Mouse (Mus musculus) gastrocnemius, postnatal 36 days (tissue): Measurements from ENCODE around the gene Ctf1. TPM values are rescaled to one million over a fixed set of nuclear protein-coding genes. Genes with fewer than 3 reads are reported as not detected.
A peak's percentile ranks its signal among the peaks of the same experiment; 100 is the strongest.
"Not testable (repeated sequence)": the region's sequence is repeated elsewhere in the genome, so short reads cannot be mapped to it uniquely, and the experiment has no call there.

ENCODE experiments used
- DNase-seq, 2 experiments: peaks; one replicate each; pipeline ENCODE4 v3.0.0; 2022
- intact Hi-C: fragments of 180-260 bp; cut with DNase I; formaldehyde crosslinking; loops from one replicate; pipeline ENCODE4 v1.15.1; 2025
- total RNA-seq, 2 experiments: library from RNA; stranded (reverse); gene quantifications; 2 replicates each; pipeline ENCODE4 v1.2.3; 2021

The Ctf1 gene
- total RNA-seq, 2 experiments from 2014 or later = 14.6 to 18.7 TPM

- intact Hi-C loops = no loop called here
- DNase-seq = no peak
These were observed 22.8 kb upstream of the Ctf1 start for GRCm38 (mm10) chr7:127689626-127690280.

DNA sequence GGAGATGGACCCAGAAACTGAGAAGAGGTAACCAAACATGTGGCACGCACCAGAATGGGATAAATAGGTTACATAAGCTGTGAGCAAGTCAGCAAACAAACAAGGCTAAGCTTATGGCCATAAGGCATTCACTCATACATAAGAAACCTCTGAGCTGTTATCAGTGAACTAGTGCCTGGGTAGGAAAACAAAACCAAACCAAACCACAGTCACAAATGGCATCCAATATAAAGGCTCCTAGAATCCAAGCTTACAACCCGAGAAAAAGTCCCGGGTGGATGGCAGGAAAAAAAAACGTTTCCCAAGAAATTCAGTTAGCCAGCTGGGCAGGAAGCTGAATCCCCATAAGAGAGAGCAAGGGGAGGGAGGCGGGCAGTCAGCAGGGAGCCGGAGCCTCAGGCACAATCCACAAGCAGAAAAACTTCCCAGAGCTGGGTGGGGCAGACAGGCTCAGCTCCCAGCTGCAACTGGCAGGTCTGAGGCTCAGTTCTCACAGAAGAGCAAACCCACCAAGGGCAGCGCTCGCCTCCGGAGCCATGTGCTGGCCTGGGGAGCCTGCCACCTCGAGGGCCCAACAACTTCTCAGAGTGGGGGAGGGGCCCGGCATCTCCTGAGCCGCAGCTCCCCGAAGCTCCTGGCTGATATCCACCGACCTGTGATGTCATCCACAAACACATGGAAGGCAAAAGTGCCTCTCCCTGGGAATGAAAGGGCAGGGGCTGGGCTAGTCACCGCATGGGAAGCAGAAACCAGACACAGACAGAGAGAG is 21.1 kb upstream of the Ctf1 start:
- DNase-seq = peak; percentile 79 to 84
- intact Hi-C loops = no loop called here

- intact Hi-C loops = no loop called here
- no peak for DNase-seq
These were observed 19.2 kb upstream of the Ctf1 start for GRCm38 (mm10) chr7:127693290-127693689.

- intact Hi-C loops = not testable (repeated sequence)
These were observed 18.8 kb upstream of the Ctf1 start for GRCm38 (mm10) chr7:127693730-127694129.

DNA sequence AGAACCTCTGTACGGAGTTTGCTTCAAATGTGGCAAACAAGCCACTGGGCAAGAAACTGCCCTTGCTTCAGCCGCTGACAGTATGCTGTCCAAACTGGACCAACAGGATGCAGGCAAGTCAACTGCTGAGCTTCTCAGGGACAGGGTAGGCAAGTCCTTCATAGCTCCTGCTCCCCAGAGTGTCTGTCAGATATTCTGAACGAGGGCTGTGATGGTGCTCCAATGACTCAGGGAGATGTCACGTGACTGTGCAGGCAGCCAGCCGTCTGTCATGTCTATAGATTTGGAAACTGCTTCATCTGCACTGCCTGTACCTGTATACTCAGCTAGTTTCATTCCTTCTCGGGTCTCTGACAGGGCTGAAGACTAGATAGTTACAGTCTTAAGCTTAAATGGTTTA is 13.6 kb upstream of the Ctf1 start:
- DNase-seq = no peak
- intact Hi-C loops = no loop called here

More at GRCm38 (mm10) chr7:127693730-127694129, 18.8 kb upstream of the Ctf1 start:
- not testable (repeated sequence) for DNase-seq

- DNase-seq = no peak
- intact Hi-C loops = no loop called here
These were observed 11.7 kb upstream of the Ctf1 start for GRCm38 (mm10) chr7:127700712-127701331.

DNA sequence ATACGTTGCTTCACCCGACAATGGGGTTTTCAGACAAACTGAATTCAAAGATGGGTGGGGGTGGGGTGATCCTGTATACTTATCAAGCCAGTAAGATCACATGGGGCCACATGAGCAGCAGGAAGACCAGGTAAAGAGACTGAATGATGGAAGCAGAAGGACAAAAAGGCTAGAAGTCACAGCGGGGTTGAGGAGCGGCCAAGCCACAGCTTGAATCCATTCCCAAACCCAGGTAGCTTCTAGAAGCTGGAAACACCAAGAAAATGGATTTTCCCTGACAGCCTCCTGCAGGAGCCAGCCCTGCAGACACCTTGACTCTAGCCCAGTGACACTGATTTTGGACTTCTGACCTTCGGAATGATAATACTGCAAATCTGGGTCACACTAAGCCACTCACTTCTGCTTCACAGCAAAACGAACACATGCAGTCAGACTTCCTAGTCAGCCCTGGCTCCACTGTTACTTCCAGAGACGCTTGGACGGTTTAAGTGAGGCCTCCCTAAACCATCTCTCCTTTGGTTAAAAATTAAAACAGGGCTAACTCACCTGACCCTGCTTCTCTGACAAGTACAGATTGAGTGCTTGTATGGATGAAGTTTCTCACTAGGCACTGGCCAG is 8.9 kb upstream of the Ctf1 start:
- DNase-seq = no peak
- intact Hi-C loops = no loop called here

GRCm38 (mm10) chr7:127704598-127704997 is 7.9 kb upstream of the Ctf1 start:
- intact Hi-C loops = no loop called here
- no peak for DNase-seq

DNA sequence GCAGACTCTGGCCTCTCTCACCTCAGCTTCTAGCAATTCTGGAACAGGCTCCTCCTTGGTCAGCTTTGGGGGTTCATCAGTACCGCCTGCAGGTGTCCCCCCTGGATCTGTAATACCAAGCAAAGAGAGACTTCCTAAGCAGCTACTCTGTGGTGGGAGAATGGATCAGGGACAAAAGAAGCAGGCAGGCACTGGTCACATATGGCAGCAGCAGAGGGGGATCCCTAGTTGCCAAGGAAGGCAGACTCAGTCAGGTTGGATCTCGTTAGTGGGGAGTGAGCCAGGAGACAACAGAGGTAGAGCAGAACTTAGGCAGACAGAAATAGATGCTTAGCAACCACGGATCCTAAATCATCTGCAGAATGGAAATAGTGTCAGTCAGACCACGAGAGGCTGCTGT is 6.8 kb upstream of the Ctf1 start:
- no peak for DNase-seq
- intact Hi-C loops = no loop called here

DNA sequence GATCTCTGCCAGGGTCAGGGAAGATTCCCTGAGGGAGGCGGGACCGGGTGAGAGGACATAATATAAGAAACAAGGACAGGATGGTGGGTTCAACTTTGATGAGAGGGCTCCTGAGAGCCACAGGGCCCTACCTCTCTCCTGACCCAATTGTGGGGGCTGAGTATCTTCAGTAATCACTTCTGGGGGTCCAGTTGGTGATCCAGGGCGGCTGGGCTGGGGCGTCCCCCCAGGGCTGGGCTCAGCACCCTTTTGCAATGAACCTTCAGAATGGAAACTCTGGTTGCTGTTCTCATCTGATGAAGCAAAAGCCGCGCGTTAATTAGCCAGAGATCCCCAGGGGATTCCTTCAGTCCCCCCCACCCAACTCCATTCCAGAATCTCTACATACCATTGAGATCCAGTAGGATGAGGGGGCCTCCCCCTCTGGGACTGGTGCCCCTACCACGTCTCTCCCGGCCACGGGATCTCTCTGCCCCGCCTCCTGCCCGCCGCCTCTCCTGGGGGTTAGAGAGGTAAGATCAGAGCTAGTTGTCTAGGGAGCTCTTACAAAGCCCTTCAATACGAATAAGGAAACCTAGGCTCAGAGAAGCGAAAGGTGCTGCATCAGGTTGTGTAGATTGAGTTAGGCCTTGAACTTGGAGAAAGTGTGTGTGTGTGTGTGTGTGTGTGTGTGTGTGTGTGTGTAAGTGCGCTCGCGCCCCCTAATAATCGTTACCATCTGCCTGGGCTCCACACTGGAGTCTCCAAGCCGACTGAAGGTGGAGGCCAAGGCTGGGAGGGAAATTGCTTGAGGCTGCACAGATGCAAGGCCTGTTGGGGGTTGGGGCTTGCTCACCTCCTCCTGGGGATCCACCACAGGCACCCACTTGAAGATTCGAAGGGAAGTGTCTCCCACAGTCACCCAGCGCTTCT is 5.2 kb upstream of the Ctf1 start:
- intact Hi-C loops = no loop called here
- DNase-seq = no peak

- intact Hi-C loops = loop anchor here (2.0 kb wide), 1 partner anchor 33 kb away; no protein-coding TSS in a partner anchor
- DNase-seq = no peak
These were observed 4.7 kb upstream of the Ctf1 start for GRCm38 (mm10) chr7:127707957-127708206.

GRCm38 (mm10) chr7:127708207-127709078 is 4.1 kb upstream of the Ctf1 start, which contains the start of gene Bcl7c:
Bcl7c (minus strand) TSS chr7:127708933.
- intact Hi-C loops = loop anchor here (2.0 kb wide), 1 partner anchor 34 kb away; no protein-coding TSS in a partner anchor
- DNase-seq = peak; percentile 84 to 88

- DNase-seq = no peak
- intact Hi-C loops = loop anchor here (2.0 kb wide), 1 partner anchor 35 kb away; no protein-coding TSS in a partner anchor
These were observed 3.1 kb upstream of the Ctf1 start for GRCm38 (mm10) chr7:127709261-127709979.

DNA sequence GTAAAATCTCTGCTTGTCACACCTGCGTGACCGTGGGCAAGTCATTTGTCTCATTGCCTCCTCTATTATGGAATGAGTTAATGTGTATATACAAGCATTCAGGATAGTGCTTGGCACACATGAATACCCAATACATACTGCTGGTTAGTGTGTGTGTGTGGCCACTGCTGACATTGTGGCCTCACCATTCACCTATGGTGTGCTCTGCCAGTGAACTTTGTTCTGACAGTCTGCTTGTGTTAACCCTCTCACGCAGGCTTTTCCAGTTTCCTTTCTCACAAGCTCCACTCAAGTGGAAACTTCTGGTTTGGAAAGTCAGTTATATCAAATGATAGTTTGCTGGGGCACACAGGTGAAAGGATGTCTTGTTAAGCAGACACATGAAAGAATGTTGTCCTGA is 1.5 kb upstream of the Ctf1 start:
- no peak for DNase-seq
- intact Hi-C loops = no loop called here

- no peak for DNase-seq
- intact Hi-C loops = no loop called here
These were observed 1.1 kb upstream of the Ctf1 start for GRCm38 (mm10) chr7:127711456-127711855.

DNA sequence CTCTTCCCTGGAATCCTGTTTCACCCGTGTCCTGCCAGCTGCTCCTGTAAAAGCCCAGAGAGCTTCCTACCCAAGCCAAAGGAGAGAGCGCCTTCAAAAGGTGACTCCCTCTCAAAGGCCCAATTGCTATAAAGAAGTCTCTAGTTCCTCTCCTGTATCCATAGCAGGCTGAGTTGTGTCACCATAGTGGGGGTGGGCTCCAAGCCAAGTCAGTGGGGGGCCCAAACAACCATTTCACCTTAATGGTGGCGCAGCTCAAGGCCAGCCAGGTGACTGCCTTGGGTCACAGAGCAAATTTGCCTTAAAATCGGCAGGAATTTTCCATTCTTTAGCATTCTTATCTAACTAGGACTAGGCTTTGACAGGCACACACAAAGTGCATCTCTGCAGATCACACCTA is 2.3 kb downstream of the Ctf1 start:
- DNase-seq = no peak
- intact Hi-C loops = no loop called here

DNA sequence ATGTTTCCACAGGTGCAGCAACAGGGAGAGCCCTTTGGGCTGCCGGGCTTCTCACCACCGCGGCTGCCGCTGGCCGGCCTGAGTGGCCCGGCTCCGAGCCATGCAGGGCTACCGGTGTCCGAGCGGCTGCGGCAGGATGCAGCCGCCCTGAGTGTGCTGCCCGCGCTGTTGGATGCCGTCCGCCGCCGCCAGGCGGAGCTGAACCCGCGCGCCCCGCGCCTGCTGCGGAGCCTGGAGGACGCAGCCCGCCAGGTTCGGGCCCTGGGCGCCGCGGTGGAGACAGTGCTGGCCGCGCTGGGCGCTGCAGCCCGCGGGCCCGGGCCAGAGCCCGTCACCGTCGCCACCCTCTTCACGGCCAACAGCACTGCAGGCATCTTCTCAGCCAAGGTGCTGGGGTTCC is 4.5 kb downstream of the Ctf1 start:
- peak; percentile 56 to 60 for DNase-seq
- intact Hi-C loops = no loop called here

- intact Hi-C loops = no loop called here
- DNase-seq = no peak
These were observed 5.8 kb downstream of the Ctf1 start for GRCm38 (mm10) chr7:127718339-127718738.

- intact Hi-C loops = no loop called here
- no peak for DNase-seq
These were observed 6.7 kb downstream of the Ctf1 start for GRCm38 (mm10) chr7:127719258-127719657.
